Mouse (Mus musculus) stomach, embryonic 16.5 days (tissue): ENCODE measurements around the gene Gm17455. TPM values are rescaled to one million over a fixed set of nuclear protein-coding genes. Genes with fewer than 3 reads are reported as not detected.

Source experiments
- ATAC-seq: fragments of 200-750 bp; cut with Nextera tagmentation; 2 replicates; pipeline ENCODE4 v1.8.0; 2017; ENCODE audit warnings: moderate number of reproducible peaks, moderate TSS enrichment; ENCODE audit not compliant: insufficient read depth, low FRiP score
- H3K27ac ChIP-seq: fragments of 300-500 bp; sonication (generic); 2 replicates; pipeline ENCODE4 v1.5.1; 2014; ENCODE audit warnings: low read length
- H3K27me3 ChIP-seq: fragments of 300-500 bp; sonication (generic); 2 replicates; pipeline ENCODE4 v1.6.1; 2014; ENCODE audit warnings: low read length, control low read depth, mixed read lengths; ENCODE audit not compliant: control insufficient read depth, insufficient read depth
- H3K36me3 ChIP-seq: fragments of 300-500 bp; sonication (generic); 2 replicates; pipeline ENCODE4 v1.6.1; 2014; ENCODE audit warnings: low read length; ENCODE audit not compliant: control insufficient read depth, insufficient read depth
- H3K4me1 ChIP-seq: fragments of 300-500 bp; sonication (generic); 2 replicates; pipeline ENCODE4 v1.6.1; 2014; ENCODE audit warnings: low read length, control low read depth, mixed read lengths; ENCODE audit not compliant: control insufficient read depth, insufficient read depth
- H3K4me2 ChIP-seq: fragments of 300-500 bp; sonication (generic); 2 replicates; pipeline ENCODE4 v1.6.1; 2014; ENCODE audit warnings: low read depth, low read length, mixed read lengths
- H3K4me3 ChIP-seq: fragments of 300-500 bp; sonication (generic); replicated peaks from 2 replicates; pipeline ENCODE4 v1.5.1; 2014; ENCODE audit warnings: mild to moderate bottlenecking, low read length
- H3K9ac ChIP-seq: fragments of 300-500 bp; sonication (generic); 2 replicates; pipeline ENCODE4 v1.6.1; 2014; ENCODE audit warnings: low read length
- H3K9me3 ChIP-seq: fragments of 300-500 bp; sonication (generic); replicated peaks from 2 replicates; pipeline ENCODE4 v1.6.1; 2016; ENCODE audit warnings: low read length, control low read depth; ENCODE audit not compliant: control insufficient read depth
- WGBS: fragments of 180-500 bp; shearing (Covaris S2); extraction: QIAGEN DNeasy Blood & Tissue Kit; methylation state at CpG from one replicate; pipeline ENCODE4 v1.1.7; 2014; 5-methylcytosine and 5-hydroxymethylcytosine counted together
- polyA plus RNA-seq: library from polyadenylated mRNA; unstranded; fragments of >200 nt; fragmentation: Nextera tagmentation; extraction: Ambion mirVana; gene quantifications from 2 replicates; pipeline ENCODE4 v1.2.1, GENCODE M21; 2015

The Gm17455 gene
- polyA plus RNA-seq = 0.76 TPM in 1 of 2 replicates, not detected in the other

DNA sequence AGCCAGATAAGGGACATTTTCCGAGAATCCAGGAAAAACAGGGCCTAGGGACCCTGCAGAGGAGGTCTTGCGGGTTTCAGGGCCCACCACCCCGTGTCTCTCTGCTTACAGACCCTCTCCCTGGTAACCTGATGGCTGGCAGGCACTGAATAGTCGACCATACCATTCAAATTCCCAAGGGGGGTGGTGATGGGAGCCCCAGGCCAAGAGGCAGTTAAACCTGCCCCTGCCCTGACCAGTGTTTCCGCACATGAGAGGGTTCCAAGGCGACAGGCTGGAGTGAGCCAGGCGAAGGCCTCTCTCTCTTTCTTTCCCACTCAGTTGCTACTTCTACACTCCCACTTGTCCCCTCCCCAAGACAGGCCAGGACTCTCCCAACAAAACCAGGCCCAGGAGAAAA is at the start of gene Gm17455:
TSS of gene Gm17455 (plus strand) at position 278 of the 400 bp plus-strand sequence.
- H3K4me1 ChIP-seq = no peaks in the 10 kb centered on the region
- H3K4me2 ChIP-seq = no peak within 1 kb of the TSS
- no peak for ATAC-seq
- H3K9ac ChIP-seq = 0 out of 2 replicates have a peak within 1 kb of the TSS, but pooled peaks have one; percentile 11
- no peaks in the 10 kb centered on the region for H3K36me3 ChIP-seq
- 60% methylated on average over 7 of the region's 7 CpGs for whole genome bisulfite sequencing
- H3K4me3 ChIP-seq = no peak within 1 kb of the TSS
- peaks cover 3% of the 10 kb centered on the region; the same call in 1 of the 2 replicates for H3K27me3 ChIP-seq
- no peaks in the 10 kb centered on the region for H3K9me3 ChIP-seq
- no peak within 1 kb of the TSS for H3K27ac ChIP-seq

GRCm38 (mm10) chr10:60350077-60350804 is 49.3 kb upstream of the Gm17455 start:
- H3K4me3 ChIP-seq = peak overlapping the region; percentile 32
- peak overlapping the region; percentile 57 for H3K4me2 ChIP-seq
- no peak for ATAC-seq
- H3K9ac ChIP-seq = peak overlapping the region; percentile 48
- H3K4me1 ChIP-seq = peaks cover 67% of the 10 kb centered on the region
- no peaks in the 10 kb centered on the region for H3K36me3 ChIP-seq
- WGBS = 36% methylated on average over 4 of the region's 5 CpGs
- 0 out of 2 replicates have a peak, but pooled peaks cover 3% of the 10 kb centered on the region for H3K27me3 ChIP-seq
- H3K9me3 ChIP-seq = no peaks in the 10 kb centered on the region
- peak overlapping the region; percentile 97 for H3K27ac ChIP-seq

DNA sequence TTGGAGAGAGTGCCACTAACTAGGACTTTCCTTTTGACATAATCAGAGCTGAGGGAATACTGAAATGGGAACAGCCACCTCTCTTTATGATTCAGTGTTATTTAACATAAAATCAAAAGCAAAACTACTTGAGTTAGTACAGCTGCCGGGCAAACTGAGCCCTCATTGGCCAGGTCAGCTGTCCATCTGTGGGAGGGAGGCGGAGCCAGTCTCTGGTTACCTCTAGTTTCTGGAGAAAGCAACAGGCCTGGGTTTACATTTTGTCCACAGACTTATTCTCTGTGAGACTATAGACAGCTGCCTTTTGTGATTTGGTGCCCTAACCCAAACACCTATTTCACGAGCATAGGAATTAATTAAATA is 48.7 kb upstream of the Gm17455 start:
- H3K4me1 ChIP-seq = peaks cover 67% of the 10 kb centered on the region
- no peaks in the 10 kb centered on the region for H3K36me3 ChIP-seq
- H3K4me2 ChIP-seq = peak overlapping the region; percentile 57
- ATAC-seq = peak; percentile 51; the same call in 1 of the 2 replicates
- no peaks in the 10 kb centered on the region for H3K9me3 ChIP-seq
- peak overlapping the region; percentile 43 for H3K9ac ChIP-seq
- WGBS = 7% methylated on average over 3 of the region's 3 CpGs
- H3K4me3 ChIP-seq = peak overlapping the region; percentile 32
- H3K27me3 ChIP-seq = 0 out of 2 replicates have a peak, but pooled peaks cover 3% of the 10 kb centered on the region
- peak overlapping the region; percentile 97 for H3K27ac ChIP-seq

- no peak for ATAC-seq
- 8% methylated on average over 3 of the region's 3 CpGs for WGBS
- H3K4me3 ChIP-seq = 0 out of 2 replicates have a peak overlapping the region, but pooled peaks have one; percentile 32
- H3K9ac ChIP-seq = peak overlapping the region; percentile 43
- peak overlapping the region; percentile 57 for H3K4me2 ChIP-seq
- 0 out of 2 replicates have a peak, but pooled peaks cover 3% of the 10 kb centered on the region for H3K27me3 ChIP-seq
- H3K27ac ChIP-seq = peak overlapping the region; percentile 97
- no peaks in the 10 kb centered on the region for H3K9me3 ChIP-seq
- no peaks in the 10 kb centered on the region for H3K36me3 ChIP-seq
- H3K4me1 ChIP-seq = peaks cover 65% of the 10 kb centered on the region
Measured at GRCm38 (mm10) chr10:60351248-60351647, 48.3 kb upstream of the Gm17455 start.

GRCm38 (mm10) chr10:60351761-60352455 is 47.6 kb upstream of the Gm17455 start:
- 0 out of 2 replicates have a peak overlapping the region, but pooled peaks have one; percentile 2 for H3K4me3 ChIP-seq
- H3K9ac ChIP-seq = peak overlapping the region; percentile 43
- no peaks in the 10 kb centered on the region for H3K9me3 ChIP-seq
- H3K27me3 ChIP-seq = 0 out of 2 replicates have a peak, but pooled peaks cover 3% of the 10 kb centered on the region
- peak overlapping the region; percentile 57 for H3K4me2 ChIP-seq
- peaks cover 60% of the 10 kb centered on the region for H3K4me1 ChIP-seq
- ATAC-seq = peak; percentile 74
- no peaks in the 10 kb centered on the region for H3K36me3 ChIP-seq
- WGBS = 12% methylated on average over 7 of the region's 7 CpGs
- peak overlapping the region; percentile 97 for H3K27ac ChIP-seq

- no peak overlapping the region for H3K4me3 ChIP-seq
- no peaks in the 10 kb centered on the region for H3K27me3 ChIP-seq
- no peaks in the 10 kb centered on the region for H3K36me3 ChIP-seq
- H3K27ac ChIP-seq = peak overlapping the region; percentile 55
- H3K4me1 ChIP-seq = peaks cover 45% of the 10 kb centered on the region
- no peaks in the 10 kb centered on the region for H3K9me3 ChIP-seq
- no peak for ATAC-seq
- no peak overlapping the region for H3K4me2 ChIP-seq
- H3K9ac ChIP-seq = no peak overlapping the region
- 56% methylated on average over 5 of the region's 5 CpGs for WGBS
Measured at GRCm38 (mm10) chr10:60353241-60354002, 46.1 kb upstream of the Gm17455 start.

DNA sequence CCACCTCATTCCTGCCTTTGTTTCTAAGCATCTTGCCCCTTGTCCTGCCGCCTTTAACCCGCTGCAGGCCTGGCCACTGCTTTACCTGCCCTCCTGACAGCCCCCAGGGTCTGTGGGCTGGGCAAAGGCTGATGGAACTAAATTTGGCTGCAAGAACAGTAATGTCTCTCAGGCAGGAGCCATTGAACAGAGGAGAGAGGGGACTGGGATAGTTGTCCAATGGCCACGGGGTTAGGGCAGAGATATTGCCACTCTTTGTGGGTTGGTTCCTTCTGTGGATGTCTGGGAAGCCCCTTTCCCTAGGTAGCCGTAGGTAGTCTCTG is 45.6 kb upstream of the Gm17455 start:
- ATAC-seq = no peak
- Histone ChIP-seq H3K27me3 (no peaks in the 10 kb centered on the region), H3K9me3 (no peaks in the 10 kb centered on the region), H3K4me1 (peaks cover 39% of the 10 kb centered on the region), H3K27ac (peak overlapping the region; percentile 55), H3K4me2 (no peak overlapping the region), H3K4me3 (no peak overlapping the region), H3K9ac (no peak overlapping the region), H3K36me3 (no peaks in the 10 kb centered on the region)
- 88% methylated on average over 4 of the region's 4 CpGs for WGBS

- no peaks in the 10 kb centered on the region for H3K27me3 ChIP-seq
- H3K9me3 ChIP-seq = no peaks in the 10 kb centered on the region
- H3K4me2 ChIP-seq = no peak overlapping the region
- H3K27ac ChIP-seq = peak overlapping the region; percentile 60; the same call in 1 of the 2 replicates
- ATAC-seq = no peak
- no peak overlapping the region for H3K9ac ChIP-seq
- 54% methylated on average over 11 of the region's 11 CpGs for WGBS
- H3K4me1 ChIP-seq = peaks cover 28% of the 10 kb centered on the region
- H3K36me3 ChIP-seq = no peaks in the 10 kb centered on the region
- H3K4me3 ChIP-seq = no peak overlapping the region
Measured at GRCm38 (mm10) chr10:60354881-60355677, 44.4 kb upstream of the Gm17455 start.
